Mouse (Mus musculus) lung, postnatal 10 days (tissue): Measurements from ENCODE around the gene Nudt21.

Experiments
- DNase-seq: peaks from one replicate; pipeline ENCODE4 v3.0.0; 2021

Gene Nudt21

DNA sequence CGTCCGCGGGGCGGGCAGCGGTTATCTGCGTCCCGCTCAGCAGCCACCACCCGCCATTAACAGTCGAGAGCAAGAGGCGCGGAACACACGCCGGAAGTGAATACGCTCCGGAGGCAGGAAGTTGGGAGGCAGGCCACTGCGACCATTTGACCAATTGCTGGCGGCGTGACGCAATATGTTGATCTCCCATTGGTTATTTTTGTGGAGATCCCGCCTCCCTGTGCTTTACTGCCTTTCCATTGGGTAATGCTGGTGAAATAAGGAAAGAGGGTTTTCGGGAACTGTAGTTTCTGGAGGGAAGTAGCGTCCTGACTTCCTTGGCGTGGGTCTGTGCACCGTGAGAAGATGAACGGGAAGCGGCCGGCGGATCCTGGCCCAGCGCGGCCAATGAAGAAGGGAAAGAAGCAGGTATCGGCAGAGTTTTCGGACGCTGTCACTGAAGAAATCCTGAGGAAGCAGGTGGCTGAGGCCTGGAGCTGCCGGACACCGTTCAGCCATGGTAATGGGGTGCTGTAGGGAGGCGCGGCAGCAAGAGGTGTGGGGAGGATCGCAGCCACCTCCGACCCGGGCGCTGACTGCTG lies at the start of gene Nudt21, which contains the start of gene Ogfod1:
TSS of gene Nudt21 (minus strand) at position 88 of the 581 bp plus-strand sequence.
TSS of gene Ogfod1 (plus strand) at position 255 of the 581 bp plus-strand sequence.
- peak; percentile 97 for DNase-seq

DNA sequence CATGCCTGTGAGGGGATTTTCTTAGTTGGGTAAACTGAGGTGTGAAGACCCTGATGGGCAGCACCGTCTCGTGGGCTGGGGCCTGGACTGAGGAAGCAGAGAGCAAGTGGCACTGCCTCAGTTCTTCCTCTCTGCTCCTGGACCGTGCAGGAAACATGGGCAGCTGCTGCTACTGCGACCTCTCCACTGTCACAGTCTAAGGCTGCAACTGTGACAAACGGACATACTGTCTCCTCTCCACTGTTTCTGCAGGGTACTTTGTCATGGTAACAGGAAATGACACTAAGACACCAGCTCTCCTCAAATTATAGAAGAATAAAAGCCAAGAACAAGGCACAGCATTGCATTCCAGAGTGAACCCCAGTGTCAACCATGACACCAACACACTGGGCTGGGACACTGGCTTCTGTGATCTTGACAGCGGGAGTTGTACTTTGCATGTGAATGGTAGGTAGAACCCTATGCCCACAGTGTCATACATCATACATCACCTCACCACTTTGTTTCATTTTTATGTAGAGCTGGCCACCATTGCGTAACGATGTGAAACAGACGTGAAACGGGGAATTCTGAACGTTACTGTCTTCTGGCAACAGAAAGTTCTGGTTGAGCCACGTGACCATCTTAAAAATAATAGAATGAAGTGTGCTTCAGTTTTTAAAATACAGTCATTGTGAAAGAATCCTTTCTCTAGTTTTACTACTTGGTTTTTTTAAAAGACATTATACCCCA lies 39.8 kb upstream of the Nudt21 start:
- no peak for DNase-seq

DNA sequence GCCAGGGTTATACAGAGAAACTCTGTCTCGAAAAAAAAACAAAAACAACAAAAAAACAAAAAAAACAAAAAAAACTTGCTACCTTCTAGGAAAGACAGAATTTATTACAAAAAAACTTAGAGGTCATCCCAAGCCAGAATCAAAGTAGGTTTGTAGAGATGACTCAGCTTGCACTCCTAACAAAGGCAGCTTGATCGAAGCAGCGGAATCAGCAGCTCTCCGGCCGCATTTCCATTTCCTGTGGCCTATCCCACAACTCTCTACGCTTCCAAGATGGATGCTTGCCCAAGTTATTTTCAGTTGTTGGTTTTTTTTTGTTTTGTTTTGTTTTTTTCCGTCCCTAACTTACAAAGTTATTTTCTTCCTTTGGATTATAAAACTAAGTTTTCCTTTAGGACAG lies 32.0 kb upstream of the Nudt21 start:
- no peak for DNase-seq

DNA sequence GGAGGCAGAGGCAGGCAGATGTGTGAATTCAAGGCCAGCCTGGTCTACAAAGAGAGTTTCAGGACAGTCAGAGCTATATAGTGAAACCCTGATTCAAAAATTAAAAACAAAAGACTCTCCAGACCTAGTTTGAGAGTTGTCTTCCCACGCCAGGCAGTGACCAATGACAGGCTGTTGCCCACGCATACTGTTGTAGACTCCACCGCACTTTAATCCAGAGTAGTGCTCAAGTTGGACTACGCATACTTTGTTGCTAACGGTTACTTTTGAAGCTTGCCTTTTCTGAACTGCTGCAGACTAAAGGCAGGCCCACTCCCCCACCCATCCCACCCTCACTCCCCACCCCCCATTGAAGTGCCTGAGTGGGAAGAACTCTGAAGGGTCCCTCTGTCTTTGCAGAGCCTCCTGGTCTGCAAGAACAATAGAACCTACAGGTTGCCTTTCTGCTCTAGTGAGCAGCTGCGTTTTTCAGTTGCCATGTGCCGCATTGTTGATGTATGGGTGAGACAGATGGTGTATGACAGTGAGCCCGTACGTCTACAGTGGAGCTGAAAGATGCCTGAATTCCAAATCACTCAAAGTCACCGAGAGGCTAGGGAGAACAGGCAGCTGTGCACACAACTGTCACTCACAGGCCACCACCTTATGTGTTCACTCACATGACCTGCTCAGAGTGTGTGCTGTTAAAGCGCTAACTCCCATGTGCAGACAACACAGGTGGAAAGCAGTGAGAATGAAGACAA lies 29.5 kb upstream of the Nudt21 start:
- no peak for DNase-seq

DNA sequence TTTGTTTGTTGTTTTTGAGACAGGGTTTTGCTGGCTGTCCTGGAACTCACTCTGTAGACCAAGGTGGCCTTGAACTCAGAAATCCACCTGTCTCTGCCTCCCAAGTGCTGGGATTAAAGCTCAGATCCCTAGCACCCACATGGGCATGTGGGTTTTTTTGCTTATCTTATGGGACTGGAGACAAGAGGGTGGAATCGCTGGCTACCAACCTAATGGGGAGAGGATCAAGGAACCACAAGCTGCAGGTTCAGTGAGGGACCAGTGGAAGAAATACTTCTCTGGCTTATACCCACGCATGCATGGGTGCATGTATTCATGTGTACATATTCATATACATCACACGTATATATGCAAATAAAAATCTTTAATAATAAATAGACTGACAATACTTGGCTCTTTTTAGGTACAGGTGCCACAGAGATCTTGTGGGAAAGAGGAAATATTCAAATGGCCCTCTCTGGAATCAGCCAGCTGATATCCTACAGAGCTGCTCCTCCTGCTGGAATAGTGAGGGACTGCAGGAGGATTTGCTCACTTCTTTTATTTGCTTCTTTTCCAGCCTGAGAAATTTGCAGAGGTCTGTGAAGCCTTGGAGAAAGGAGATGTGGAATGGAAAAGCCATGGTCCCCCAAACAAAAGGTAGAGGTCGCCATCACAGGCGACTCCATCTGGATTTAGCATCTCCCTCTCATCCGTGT lies 20.5 kb upstream of the Nudt21 start:
- peak; percentile 68 for DNase-seq

DNA sequence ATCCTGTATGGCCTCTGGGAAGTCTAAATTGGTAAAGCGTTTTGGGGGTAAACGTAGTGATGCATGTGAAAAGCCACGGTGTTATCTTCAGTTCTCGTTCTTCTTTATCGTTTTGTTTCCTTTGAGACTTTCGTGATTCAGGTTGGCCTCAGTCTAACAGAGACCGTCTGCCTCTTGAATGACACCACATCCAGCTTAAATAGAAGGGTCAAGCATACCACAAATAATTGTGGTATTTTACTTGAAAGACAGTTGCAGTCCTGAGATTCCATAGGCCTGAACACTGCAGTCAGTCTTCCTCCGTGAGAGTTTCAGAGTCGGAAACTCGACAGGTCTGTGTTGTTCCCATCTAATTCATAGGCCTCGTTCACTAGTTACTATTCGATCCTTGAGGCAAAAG lies 15.9 kb upstream of the Nudt21 start:
- no peak for DNase-seq

DNA sequence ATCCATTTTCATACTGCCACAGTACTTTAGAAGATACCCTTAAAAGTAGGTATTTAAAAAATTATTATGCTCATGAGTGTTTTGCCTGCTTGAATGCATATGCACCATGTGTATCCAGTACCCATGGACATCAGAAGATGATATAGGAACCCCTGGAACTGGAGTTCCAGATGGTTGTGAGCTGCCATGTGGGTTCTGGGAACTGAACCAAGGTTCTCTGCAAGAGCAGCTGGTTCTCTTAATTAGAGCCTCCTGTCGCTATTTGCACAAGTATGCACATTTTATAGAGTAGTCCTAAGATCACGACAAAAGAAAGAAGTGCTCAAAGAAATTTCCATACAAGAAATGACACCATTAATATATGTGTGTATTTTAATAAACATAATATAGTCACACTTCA lies 11.0 kb upstream of the Nudt21 start:
- DNase-seq = peak; percentile 12

DNA sequence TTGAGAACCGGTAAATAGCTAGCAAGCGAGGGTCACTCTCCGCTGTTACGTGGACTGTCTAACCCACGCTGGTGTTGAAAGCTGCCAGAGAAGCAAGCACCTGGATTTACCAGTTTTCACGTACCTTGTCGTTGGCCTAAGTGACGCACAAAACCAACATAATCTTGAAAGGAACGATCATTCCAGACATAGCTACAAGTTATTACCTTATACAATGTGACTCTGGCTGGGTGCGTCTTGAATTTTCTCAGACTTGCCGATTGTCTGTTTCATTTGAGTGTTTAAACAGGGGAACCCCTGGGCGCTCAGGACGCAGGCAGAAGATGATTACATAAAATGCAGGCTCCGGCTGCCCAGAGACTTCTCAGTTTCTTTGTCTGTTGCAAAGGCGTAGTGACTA lies 975 bp upstream of the Nudt21 start:
- DNase-seq = peak; percentile 9

DNA sequence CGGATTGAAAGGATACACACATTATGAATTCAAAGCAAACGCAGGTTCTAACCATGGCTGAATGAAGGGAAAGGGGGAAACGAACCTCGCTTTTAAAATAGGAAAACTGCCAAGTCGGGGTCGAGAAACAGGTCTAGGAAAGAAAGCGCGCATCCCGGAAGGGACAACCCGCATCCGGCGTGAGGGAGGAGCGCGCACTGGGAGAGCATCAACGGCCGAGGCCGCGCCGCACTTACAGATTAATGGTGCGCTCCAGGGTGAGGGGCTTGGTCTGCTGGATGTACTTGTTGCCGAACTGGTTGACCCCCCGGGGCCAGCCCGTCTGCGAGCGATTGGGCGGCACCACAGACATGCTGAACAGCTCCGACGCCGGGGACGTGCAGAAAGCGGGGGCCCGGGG lies 290 bp downstream of the Nudt21 start:
- peak; percentile 77 for DNase-seq

DNA sequence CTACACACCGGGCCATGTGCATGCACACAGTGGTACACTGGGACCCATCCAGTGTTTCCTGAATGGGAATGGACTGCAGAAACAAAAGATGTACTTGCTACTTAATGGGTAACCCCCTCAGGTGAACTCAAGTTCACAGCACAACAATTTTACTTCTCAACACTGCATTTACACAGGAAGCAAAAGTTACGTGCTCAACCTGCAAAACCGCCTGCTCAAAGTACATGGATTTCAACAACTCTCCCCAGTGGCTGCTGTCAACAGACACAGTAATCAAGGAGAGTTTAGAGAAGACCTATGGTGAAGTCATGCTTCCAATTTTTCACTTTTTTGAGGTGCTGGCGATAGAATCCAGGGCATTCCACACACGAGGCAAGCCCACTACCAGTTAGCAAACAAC lies 1.6 kb downstream of the Nudt21 start:
- DNase-seq = no peak

DNA sequence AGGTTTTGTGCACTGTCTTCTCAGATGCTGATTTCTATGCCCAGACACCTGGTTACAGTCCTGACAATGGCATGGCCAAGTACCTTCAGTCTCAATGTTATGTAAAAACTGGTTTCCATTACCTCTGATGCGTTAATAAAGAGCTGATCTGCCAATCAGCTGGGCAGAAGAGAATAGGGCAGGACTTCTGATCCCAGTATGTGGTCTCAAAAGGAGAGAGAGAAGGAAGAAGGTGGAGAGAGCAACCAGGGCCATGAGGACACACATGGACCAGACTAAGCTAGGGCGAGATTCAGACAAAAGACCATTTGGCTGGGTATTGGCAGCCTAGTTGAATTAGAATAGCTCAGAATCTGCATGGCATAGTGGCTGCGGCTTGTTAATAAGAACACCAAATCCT lies 3.2 kb downstream of the Nudt21 start:
- no peak for DNase-seq

DNA sequence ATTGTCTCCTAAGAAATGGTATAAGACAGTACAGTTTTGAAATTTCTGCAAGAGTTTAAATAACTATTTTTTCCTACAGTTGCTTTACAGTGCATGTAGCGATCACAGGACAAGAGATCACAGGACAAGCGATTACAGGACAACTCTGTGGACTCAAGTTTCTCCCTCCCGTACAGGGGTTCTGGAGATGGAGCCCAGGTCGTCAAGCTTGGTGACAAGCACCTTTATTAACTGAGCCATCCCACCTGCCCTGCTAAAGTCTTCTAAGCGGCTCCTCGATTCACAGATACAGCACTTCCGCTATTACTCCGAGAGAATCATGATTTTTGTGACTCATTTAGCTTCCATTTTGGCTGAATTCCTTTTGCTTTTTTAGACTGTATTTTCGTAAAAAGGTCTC lies 7.1 kb downstream of the Nudt21 start:
- DNase-seq = no peak

DNA sequence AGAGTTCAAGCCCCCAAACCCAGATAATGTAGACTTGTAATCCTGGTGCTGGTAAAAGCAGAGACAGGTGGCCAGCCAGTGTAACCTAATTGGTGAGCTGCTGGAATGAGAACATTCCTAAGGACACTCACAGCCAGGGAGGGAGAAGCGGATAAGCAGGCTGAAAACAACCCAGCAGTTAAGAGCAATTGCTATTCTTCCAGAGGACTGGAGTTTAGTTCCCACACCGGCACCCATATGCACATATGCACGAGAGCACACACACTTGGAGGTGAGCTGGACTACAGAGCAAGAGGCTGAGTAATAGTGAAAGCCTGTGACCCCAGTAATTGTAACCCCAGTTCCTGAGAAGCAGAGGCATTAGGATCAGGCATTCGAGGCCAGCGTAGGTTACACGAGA lies 12.9 kb downstream of the Nudt21 start:
- no peak for DNase-seq

DNA sequence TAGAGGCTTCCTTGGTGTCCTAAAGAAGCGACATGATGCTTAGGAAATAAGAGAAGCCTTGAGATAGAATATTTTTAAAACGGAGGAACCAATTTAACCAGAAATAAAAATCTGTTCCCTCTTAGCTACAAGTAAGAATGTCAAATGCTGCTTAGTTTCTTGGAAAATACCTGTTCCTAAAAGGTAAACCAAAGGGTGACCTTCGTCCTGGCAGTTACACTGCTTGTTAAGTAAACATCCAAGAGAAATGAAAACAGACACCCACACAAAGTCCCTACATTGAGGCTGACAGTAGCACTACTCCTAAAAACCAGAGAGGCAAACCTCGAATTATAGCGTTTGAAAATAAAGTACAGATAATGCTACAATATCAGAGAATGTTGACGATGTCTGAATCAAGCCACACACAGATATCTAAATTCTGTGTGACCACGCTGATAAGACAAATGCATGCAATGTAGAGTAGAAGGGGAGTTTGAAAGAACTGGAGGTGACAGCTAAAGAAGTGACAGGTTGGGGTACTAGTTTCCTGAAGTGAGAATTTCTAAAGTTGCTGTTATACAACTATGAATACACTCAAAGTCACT lies 23.7 kb downstream of the Nudt21 start:
- no peak for DNase-seq

DNA sequence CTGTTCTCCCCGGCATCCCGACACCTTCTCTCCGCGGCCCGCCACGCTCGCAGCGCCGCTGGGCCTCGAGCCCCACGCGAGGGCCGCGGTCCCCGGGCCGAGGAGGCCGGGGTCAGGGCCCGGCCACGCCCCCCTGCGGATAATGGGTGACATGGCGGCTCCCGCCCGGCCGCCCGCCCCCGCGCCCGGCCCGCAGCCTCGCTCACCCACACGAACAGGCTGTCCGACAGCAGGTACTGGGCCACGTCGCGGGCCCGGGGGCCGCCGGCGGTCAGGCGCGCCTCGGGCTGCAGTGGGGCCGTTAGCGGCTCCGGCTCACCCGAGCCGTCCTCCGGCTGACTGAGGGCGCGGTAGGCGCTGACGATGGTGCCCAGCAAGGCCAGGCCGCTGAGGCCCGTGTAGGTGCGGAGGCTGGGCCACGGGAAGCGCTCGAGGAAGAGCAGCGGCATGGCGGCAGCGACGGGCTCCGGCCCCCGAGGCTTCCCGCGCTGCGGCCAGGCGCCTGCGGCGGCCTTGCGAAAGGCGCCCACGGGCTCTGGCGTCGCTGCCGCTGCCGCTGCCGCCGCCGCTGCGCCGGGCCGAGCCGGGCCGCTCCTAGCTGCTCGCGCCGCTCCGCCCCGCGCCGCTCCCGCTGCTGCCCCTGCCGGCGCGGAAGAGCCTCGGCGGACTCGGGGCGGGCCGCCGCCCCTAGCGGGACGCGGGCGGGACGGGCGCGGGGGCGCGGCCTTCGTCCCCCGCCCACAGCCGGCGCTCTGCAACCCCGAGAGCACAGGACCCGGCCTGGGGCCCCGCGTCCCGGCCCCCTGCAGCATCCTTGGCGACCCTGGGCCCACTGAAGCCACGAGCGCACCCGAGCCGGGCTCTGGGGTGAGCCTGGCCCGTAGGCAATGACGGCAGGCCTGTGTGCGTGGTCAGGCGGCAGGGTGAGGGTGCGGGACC lies 24.5 kb downstream of the Nudt21 start, which contains the start of gene Amfr:
TSS of gene Amfr (minus strand) at position 830 of the 939 bp plus-strand sequence.
- peak; percentile 67 for DNase-seq

DNA sequence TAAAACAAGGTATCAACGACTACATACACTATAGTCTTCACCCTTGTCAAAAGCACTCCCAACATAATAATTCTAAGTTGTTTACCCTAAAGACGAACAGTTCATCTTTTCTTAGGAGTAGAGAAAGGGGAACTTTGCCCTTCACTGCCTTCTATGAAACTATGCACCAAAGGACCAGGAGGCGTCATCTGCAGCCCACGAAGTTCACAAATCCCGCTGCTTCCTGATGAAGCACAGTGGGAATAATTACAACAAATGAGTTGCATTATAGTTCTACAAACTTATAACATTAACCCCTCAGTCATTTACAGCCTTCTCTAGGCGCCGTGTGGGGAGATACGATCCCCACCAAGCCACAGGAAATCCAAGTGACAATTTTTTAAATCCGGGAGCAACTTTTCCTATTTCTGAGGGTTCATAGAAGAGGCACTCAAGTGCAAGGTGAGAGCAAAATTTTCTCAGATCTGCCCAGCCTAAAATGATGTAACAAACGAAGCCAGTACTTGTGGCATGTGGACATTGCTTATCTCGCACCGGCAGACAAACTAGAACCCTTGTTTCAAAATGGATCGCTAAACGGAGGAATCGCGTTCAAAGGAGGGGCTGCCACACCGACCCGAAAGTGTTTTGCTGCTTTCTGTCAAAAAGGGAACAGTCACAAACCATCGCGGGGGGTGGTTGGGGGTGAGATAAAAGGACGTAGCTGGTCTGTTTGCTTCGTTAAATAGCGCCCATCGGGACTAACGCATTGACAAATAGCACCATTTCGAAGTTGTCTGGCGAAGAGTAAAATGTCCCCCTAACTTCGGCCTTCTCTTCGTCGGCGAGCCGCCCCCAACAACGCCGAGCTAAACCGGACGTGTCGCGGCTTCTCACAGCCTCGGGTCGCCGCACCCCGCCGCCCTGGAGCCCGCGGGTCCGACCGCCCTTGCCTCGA lies 25.5 kb downstream of the Nudt21 start:
- no peak for DNase-seq

DNA sequence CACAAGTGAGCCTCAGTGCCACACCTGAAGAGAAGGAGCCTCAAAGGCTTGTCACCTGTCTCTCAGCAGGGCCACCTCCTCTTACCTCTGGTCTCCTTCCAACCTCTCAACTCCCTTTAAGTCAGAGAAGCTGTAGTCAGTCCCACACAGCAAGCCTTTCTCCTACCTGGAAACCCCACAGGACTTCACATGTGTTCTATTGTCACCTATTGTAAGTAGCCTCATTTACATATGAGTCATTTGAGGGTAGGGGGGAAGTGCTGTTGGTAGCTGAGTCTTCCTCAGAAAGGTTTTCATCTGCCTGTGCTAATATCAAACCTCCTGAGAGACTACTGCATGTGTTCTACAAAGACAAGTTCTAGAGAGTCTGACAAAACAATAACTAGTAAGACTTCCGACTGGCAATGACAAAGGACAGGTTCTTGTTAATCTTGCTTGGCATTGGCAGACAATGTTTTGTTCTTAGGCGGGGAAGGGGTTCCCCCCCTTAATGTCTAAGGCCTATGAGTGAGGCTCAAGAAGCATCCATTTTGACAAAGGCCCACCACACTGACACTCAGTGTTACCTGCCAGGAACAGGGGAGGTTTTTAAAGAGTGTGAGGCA lies 26.6 kb downstream of the Nudt21 start:
- DNase-seq = no peak

DNA sequence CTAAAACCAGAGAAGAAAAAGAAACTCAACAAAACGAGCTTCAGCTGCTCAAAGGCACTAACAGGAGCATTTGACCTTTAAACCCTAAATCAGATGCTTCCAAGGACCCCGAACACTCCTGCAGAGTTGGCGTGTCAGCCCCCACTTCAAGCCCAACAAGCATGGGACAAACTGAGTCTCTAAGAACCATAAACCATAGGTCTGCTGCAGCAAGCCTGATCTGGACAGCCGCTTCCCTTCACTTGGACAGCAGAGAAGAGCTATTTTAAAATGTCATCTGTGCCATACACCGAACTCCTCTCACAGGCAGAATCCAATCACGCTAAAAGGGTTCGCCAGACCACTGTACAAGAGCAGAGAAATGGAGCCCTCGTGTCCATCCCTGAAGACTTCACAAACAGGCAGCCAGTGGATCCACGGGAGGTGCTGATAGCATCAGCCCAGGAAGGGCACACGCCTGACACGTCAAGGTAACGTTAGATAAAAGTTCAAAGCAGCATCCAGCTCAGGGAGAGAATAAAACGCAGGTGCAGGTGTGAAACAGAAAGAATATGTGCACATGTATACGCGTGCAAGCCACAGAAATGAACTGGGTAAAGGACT lies 27.5 kb downstream of the Nudt21 start:
- DNase-seq = no peak

DNA sequence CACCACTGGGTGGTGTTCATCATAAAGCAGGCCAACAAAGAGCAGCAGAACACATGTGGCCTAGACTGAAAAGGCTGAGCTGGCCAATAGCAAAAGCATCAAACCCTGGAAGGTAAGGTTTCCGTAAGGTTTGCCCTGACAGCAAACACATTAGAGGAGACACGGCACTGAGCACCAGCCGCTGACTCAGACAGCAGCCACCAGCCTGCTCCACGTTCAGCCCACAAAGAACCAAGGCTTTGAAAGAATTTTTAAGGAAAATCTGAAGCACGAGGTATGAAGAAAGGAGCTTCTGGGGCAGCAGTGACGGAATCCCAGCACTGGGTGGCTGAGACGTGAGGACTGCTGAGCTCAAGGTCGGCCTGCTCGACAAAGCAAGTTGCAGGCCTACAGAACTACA lies 32.7 kb downstream of the Nudt21 start:
- DNase-seq = no peak

DNA sequence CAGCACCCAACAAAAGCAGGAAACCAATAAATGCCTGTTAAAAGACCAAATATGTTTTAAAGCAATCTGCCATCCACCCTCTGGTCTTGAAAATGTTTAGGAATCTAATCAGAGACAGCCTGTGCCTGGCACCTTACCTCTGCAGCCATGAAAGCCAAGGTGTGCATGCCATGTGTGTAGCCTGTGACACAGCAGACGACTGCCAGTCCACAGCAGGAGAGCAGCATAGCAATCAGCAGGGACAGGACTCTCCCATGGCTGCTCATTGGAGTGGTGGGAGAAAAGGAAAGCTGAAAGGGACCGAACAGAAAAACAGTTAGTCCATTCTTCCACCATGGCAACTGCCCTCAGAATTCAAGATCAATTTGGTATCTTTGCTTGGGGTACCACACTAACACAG lies 37.9 kb downstream of the Nudt21 start:
- no peak for DNase-seq
